Mouse (Mus musculus): ENCODE data around the gene Bex4.

The Bex4 gene

GRCm38 (mm10) chrX:136183107-136183506, 44.3 kb downstream of the Bex4 start:
- DNase-seq (ENCODE audit: low read depth, low spot score) = no peak
